Mouse (Mus musculus) neutrophil, adult 5-6 weeks (primary cell): ENCODE measurements around the gene Tnfrsf14. TPM values are rescaled to one million over a fixed set of nuclear protein-coding genes. Genes with fewer than 3 reads are reported as not detected.

ENCODE experiments used
- ATAC-seq: fragments of 151-379, 151-347 bp; 2 replicates; pipeline ENCODE4 v1.8.0; 2017; ENCODE audit warnings: mild to moderate bottlenecking, moderate TSS enrichment; ENCODE audit not compliant: insufficient number of reproducible peaks, poor library complexity, low FRiP score, severe bottlenecking; ENCODE audit errors: extremely low read depth
- total RNA-seq: library from RNA; stranded (forward); fragments of 200-1000 nt; gene quantifications from 2 replicates; pipeline ENCODE4 v1.2.3, GENCODE M21; 2017

The Tnfrsf14 gene
- total RNA-seq, 1 experiment from 2014 or later: 32.6 TPM

- no peak for ATAC-seq
Measured at GRCm38 (mm10) chr4:154952461-154953241, 24.3 kb upstream of the Tnfrsf14 start.

DNA sequence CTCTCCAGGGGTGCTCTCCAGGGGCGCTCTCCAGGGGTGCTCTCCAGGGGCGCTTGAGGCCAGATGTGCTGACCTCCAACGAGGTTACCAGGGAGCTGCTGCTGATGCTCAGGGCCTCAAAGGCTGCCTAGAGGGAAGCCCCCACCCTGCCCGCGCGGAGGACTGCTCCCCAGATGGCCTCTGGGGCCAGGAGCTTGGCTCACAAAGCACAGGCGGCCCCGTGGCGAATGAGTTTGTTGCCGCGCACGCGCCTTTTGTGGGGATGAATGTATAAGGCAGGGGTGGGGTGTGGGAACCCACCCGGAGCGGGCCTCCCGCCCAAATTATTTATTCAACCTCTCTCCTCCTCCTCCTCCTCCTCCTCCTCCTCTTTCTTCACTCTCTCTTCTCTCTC, 21.2 kb upstream of the Tnfrsf14 start:
- no peak for ATAC-seq

- ATAC-seq: no peak
Measured at GRCm38 (mm10) chr4:154948940-154949588, 20.7 kb upstream of the Tnfrsf14 start.

- ATAC-seq: no peak
Measured at GRCm38 (mm10) chr4:154948066-154948939, 19.9 kb upstream of the Tnfrsf14 start.

DNA sequence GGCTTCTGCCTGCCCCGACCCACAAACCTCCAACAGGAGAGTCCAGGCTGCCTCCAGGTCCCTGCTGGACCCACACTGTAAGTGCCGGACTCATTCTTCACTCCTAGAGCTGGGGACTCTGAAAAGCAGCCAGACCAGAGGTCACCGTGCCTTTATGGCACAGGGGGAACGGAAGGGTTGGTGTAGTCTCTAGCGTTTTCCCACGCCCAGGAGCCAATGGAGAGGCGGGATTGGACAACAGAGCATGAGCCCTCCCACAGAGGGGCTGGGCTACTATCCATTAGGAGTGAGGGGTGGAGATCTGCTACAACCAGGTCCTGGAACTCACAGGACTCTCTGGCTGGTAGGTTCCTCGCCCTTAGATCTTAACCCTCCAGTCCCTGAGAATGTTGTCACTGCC, 18.0 kb upstream of the Tnfrsf14 start:
- no peak for ATAC-seq

DNA sequence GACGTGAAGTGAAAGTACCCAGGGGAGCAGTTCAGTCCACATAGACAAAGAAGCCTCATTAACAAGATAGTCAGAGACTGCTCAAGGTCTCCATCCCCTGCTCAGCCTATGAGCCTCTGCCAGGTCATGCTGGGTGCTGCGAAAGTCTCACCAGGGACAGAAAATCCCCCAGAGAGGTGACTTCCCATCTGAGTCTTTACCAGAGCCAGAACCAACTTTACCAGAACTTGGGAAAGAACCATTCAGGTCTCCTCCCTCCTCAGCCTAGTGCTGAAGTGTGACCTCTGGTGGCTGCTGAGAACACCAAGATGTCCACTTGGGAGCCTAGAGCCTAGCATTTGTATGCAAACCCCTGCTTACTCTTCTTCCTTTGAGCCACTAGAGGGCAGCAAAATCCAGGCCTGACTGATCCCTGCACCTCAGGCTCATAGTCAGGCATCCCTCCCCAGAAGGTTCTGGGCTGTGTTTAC, 15.8 kb upstream of the Tnfrsf14 start:
- peak; percentile 96 for ATAC-seq

DNA sequence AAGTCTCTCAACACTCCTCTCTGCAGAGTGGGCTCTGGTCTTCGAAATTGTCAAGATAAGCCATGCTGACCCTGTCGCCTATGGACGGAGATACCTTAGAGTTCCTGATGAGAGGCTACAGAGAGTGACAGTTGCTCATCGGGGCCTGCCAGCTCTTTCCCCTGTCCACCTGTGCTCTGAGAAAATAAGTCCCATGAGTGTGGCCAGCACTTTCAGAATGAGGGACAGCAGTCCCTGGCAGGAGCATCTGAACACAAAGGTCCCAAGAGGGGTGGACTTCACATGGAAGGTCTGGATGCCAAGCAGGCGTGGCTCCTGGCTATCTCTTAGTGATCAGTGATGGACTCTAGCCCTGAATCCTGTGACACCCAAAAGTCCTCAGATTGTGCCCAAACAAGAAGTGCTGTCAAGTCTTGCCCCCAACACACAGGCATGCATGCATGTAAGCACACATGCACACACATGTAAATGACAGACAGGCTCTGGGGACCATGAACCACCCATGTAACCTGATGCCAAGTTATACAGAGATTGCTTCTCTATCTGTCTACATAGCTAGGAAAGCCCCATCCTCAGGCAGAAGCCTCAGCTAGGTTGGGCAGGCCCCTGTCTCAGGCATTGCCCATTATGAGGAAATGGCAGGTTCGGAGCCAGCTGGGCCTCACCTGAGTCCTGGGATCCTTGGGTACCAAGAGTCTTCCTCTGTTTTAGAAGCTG, 15.1 kb upstream of the Tnfrsf14 start:
- ATAC-seq: no peak

DNA sequence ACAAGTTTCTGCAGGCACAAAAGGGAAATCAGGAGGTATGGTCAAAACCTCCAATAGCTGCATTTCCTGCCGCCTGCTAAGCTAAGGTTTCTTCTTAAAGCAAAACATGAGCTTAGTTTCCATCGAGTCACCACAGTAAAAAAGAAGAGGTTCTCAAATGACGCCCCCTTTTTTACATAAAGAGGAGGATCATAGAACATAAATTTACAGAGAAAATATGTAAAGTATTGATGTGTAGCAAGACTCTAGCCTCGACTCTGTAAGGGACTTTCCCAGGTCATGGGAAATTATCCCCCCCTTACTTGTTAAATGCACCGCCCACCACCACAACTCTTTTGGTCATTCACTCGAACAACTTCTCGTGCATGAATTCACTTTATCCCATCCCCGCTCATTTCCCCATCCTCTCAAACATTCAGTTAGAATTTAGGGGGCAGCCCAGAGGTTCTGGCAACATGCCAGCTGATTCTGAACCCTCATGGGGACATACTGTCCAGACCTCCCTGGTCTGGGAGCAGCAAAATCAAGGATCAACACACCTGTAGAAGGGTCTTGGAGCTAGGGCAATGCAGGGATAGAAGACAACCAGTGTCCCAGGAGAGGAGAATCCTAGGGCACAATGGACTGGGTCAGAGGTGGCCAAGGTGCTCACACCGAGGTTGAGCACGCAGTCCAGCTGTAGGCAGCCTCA, 14.4 kb upstream of the Tnfrsf14 start:
- ATAC-seq: no peak

DNA sequence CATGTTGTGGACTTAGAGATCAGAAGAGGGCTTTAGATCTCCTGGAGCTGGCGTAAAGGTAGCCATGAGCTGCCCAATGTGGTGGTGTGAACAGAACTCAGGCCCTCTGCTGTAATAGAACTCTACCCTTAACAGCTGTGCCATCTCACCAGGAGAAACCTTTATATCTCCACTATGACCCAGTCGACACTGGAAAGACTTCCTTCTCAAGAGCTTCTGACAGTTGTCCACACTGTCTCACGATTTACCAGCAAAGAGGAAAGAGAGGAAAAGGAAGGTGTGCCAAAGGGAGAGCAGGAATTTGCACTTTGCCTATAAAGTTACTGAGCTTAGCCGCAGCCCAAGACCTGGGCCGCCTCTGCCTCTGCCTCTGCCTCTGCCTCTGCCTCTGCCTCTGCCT, 13.5 kb upstream of the Tnfrsf14 start:
- ATAC-seq: no peak

DNA sequence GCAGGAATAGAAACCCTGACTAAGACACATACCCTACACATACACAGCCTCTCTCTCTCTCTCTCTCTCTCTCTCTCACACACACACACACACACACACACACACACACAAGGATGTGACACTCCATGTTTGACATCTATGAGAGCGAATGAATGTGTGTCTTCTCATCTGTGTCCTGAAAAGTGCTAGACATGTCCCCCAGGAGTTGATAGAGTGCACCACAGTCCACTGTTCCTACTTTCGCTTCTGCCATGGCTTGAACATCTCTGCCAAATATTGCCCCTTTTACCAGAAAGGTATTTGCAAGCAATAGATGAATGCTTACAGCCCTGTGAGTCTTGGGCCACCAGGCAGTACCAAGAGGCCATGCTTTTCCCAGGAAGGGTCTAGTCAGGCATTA, 11.8 kb upstream of the Tnfrsf14 start:
- no peak for ATAC-seq

DNA sequence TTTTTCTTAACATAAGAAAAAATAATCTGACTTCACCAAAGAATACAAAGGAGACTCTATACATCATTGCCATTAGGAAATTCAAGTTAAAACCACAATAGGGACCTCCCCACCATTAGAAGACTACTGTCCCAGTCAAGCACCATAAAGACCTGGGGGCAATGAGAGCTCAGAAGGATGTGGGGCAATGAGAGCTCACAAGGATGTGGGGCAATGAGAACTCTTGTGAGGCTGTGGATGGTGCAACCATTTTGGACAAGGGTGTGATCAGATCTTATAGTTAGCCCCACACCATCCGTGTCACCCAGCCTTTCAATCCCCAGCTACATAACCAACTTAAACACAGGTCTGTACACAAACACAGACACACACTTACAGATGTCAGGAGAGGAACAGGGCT, 9.4 kb upstream of the Tnfrsf14 start:
- no peak for ATAC-seq

- ATAC-seq: peak; percentile 49
Measured at GRCm38 (mm10) chr4:154936542-154937255, 8.3 kb upstream of the Tnfrsf14 start.

- ATAC-seq: no peak
Measured at GRCm38 (mm10) chr4:154935788-154936187, 7.4 kb upstream of the Tnfrsf14 start.

GRCm38 (mm10) chr4:154934800-154935199, 6.4 kb upstream of the Tnfrsf14 start:
- no peak for ATAC-seq

DNA sequence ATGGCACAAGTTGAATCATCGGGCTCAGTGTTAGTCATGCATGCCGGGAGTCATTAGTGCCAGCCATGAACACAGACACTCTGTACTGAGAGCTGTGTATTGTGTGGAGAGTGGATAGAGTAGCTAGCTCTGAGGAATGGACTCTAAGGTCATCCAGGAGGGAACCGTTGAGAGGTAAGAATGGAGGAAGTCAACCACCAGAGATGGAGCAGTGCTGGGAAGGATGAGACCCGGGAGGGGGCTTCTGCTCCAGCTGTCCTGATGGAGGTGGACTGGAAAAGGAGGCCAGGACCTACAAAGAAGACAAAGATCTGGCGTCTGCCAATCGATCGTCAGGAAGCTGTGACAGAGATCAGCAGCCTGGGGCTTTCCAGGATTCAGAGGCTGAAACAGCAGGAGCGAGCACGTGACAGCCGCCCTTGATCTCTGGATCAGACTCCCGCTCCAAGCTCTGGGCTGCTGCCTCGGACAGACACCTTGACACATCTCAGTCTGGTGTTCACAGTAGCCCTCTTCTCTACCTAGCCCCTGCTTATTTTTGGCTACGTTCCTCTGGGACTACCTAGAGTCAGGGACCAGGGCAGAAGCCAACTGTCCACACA, 5.0 kb upstream of the Tnfrsf14 start:
- no peak for ATAC-seq

GRCm38 (mm10) chr4:154929088-154929660, 811 bp upstream of the Tnfrsf14 start:
- ATAC-seq: peak; percentile 61

- 0 out of 2 replicates have a peak, but pooled peaks have one; percentile 20 for ATAC-seq
Measured at GRCm38 (mm10) chr4:154927899-154928337, 445 bp downstream of the Tnfrsf14 start.
